18 mouse cellular contexts compared by ENCODE assay signal in the genomic region with DNA sequence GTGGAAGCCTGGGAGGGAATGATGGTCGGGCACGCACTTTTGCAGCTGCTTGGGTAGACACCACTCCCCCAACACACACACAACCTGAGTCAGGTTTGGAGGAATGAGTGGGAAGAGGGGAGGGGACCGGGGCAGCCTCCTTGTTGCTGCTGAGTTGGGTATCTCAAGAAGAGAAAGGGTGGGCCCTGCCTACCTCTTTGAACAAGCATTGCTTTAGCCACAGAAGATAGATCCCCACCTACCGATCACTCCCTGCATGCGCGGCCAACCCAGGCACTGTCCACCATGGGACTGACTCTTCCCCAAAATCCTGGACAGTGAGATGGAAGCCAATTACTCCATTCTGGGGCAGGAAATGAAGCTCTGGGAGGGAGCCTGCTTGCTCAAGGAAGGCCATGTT.
A peak's percentile ranks its signal among the peaks of the same experiment; 100 is the strongest.
DNase-seq lines count a peak whose midpoint lies in the region; ATAC-seq and TF ChIP-seq lines count a peak whose summit lies in the region.
"Had no signal": no experiment of that assay in that cellular context is flagged by ENCODE, and none has a peak within 500 bp of the region (broad histone marks: within the 10 kb centered on the region; RNA-seq: fewer than 3 reads in every experiment).

No protein-coding gene starts in this region.

- no peak for TF ChIP-seq POLR2A in cerebellum, adult 2 months (IDR thresholded peaks at IDR 0.05; ENCODE audit: borderline replicate concordance, insufficient read depth, low read length)

- no peak overlapping the region for H3K4me3 ChIP-seq in cerebellum, adult 2 months (replicated peaks; ENCODE audit: insufficient read depth, low read depth, low read length)
- no peak overlapping the region for H3K4me3 ChIP-seq in hindbrain, postnatal 0 days (ENCODE audit: low read length)
- no peak overlapping the region for H3K4me3 ChIP-seq in hindbrain, embryonic 11.5 days (ENCODE audit: low read depth, low read length)
- H3K4me3 ChIP-seq in midbrain, embryonic 10.5 days = no peak overlapping the region
- no peak overlapping the region for H3K4me3 ChIP-seq in midbrain, embryonic 11.5 days (ENCODE audit: low read depth, low read length)

- peak; percentile 19; the same call in 1 of the 2 replicates for TF ChIP-seq CTCF in cerebellum, adult 2 months (IDR thresholded peaks at IDR 0.05; ENCODE audit: borderline replicate concordance, insufficient read depth, low read depth, low read length)
- TF ChIP-seq CTCF in hindbrain, postnatal 0 days (IDR thresholded peaks at IDR 0.05; ENCODE audit: low read depth) = no peak

- H3K36me3 ChIP-seq in hindbrain, postnatal 0 days (ENCODE audit: insufficient read depth, low read length) = no peaks in the 10 kb centered on the region
- H3K36me3 ChIP-seq in hindbrain, embryonic 11.5 days (ENCODE audit: control insufficient read depth, insufficient read depth, low read length) = no peaks in the 10 kb centered on the region
- H3K36me3 ChIP-seq in midbrain, embryonic 10.5 days = no peaks in the 10 kb centered on the region
- H3K36me3 ChIP-seq in midbrain, embryonic 11.5 days (ENCODE audit: control insufficient read depth, insufficient read depth, low read length) = no peaks in the 10 kb centered on the region
- H3K36me3 ChIP-seq: G1E had no signal

- H3K27me3 ChIP-seq in cerebellum, adult 2 months (ENCODE audit: control insufficient read depth, insufficient read depth, low read length) = no peaks in the 10 kb centered on the region
- no peaks in the 10 kb centered on the region for H3K27me3 ChIP-seq in hindbrain, postnatal 0 days (ENCODE audit: insufficient read depth, low read length)
- H3K27me3 ChIP-seq in hindbrain, embryonic 11.5 days (ENCODE audit: control insufficient read depth, insufficient read depth, low read length) = 0 out of 2 replicates have a peak, but pooled peaks cover 2% of the 10 kb centered on the region
- H3K27me3 ChIP-seq in midbrain, embryonic 10.5 days (ENCODE audit: low read depth, poor library complexity, severe bottlenecking) = peaks cover 35% of the 10 kb centered on the region
- no peaks in the 10 kb centered on the region for H3K27me3 ChIP-seq in midbrain, embryonic 11.5 days (ENCODE audit: control insufficient read depth, insufficient read depth, low read length)

- peak overlapping the region; percentile 94 for H3K27ac ChIP-seq in cerebellum, adult 2 months (ENCODE audit: insufficient read depth, low read length)
- peak overlapping the region; percentile 4; the same call in 1 of the 2 replicates for H3K27ac ChIP-seq in hindbrain, postnatal 0 days
- no peak overlapping the region for H3K27ac ChIP-seq in hindbrain, embryonic 11.5 days (ENCODE audit: low read depth, low read length)
- H3K27ac ChIP-seq in midbrain, embryonic 10.5 days (replicated peaks) = peak overlapping the region; percentile 24
- H3K27ac ChIP-seq in midbrain, embryonic 11.5 days (ENCODE audit: low read depth, low read length) = no peak overlapping the region

- peak; percentile 66 for DNase-seq in cerebellum, adult 11 months
- DNase-seq in cerebellum, adult 2 months = no peak
- DNase-seq in cerebellum, adult 8-10 months = no peak
- DNase-seq in hindbrain, postnatal 0 days (ENCODE audit: low spot score) = no peak
- DNase-seq in hindbrain, embryonic 11.5 days (ENCODE audit: low spot score) = no peak
- DNase-seq in midbrain, embryonic 10.5 days (ENCODE audit: low spot score) = no peak
- DNase-seq in midbrain, embryonic 11.5 days (ENCODE audit: low spot score, missing footprints) = no peak
- DNase-seq: adrenal gland, adult 2 months; adrenal gland, adult 8-10 months; adrenal gland, postnatal 10 days; adrenal gland, postnatal 14 days; adrenal gland, postnatal 36 days; B cell, adult 2 months had no signal

- ATAC-seq in cerebellum, adult (ENCODE audit: insufficient number of reproducible peaks, low FRiP score, low TSS enrichment) = no peak
- no peak for ATAC-seq in hindbrain, postnatal 0 days
- ATAC-seq in hindbrain, embryonic 11.5 days (ENCODE audit: low FRiP score) = no peak
- no peak for ATAC-seq in midbrain, embryonic 11.5 days (ENCODE audit: low FRiP score)
- ATAC-seq: activated CD4-positive, CD25-positive, alpha-beta regulatory T cell, adult 4 months; CD4-positive, CD25-positive, alpha-beta regulatory T cell, adult 4 months; Patski had no signal

- H3K4me2 ChIP-seq in hindbrain, postnatal 0 days (ENCODE audit: low read depth, low read length) = no peak overlapping the region
- no peak overlapping the region for H3K4me2 ChIP-seq in hindbrain, embryonic 11.5 days (replicated peaks; ENCODE audit: low read depth, low read length)
- no peak overlapping the region for H3K4me2 ChIP-seq in midbrain, embryonic 11.5 days

- H3K9me3 ChIP-seq in hindbrain, postnatal 0 days (ENCODE audit: low read length) = no peaks in the 10 kb centered on the region
- H3K9me3 ChIP-seq in hindbrain, embryonic 11.5 days (ENCODE audit: control insufficient read depth, low read length) = no peaks in the 10 kb centered on the region
- no peaks in the 10 kb centered on the region for H3K9me3 ChIP-seq in midbrain, embryonic 10.5 days (replicated peaks)
- H3K9me3 ChIP-seq in midbrain, embryonic 11.5 days (ENCODE audit: control insufficient read depth, low read length) = no peaks in the 10 kb centered on the region

- peaks cover 61% of the 10 kb centered on the region for H3K4me1 ChIP-seq in cerebellum, adult 2 months (ENCODE audit: control insufficient read depth, insufficient read depth, low read length)
- H3K4me1 ChIP-seq in hindbrain, postnatal 0 days (ENCODE audit: insufficient read depth, low read length) = peaks cover 5% of the 10 kb centered on the region; the same call in 1 of the 2 replicates
- peaks cover 10% of the 10 kb centered on the region for H3K4me1 ChIP-seq in hindbrain, embryonic 11.5 days (replicated peaks; ENCODE audit: control insufficient read depth, insufficient read depth, low read length)
- H3K4me1 ChIP-seq in midbrain, embryonic 10.5 days = peaks cover 42% of the 10 kb centered on the region
- H3K4me1 ChIP-seq in midbrain, embryonic 11.5 days (ENCODE audit: control insufficient read depth, insufficient read depth, low read length) = peaks cover 24% of the 10 kb centered on the region

- 18% methylated on average over 6 of the region's 6 CpGs for WGBS in cerebellum, adult 2 months
- 87% methylated on average over 6 of the region's 6 CpGs for WGBS in hindbrain, postnatal 0 days
- WGBS in hindbrain, embryonic 11.5 days = 94% methylated on average over 6 of the region's 6 CpGs
- 88% methylated on average over 6 of the region's 6 CpGs for WGBS in midbrain, embryonic 10.5 days
- WGBS in midbrain, embryonic 11.5 days = 98% methylated on average over 6 of the region's 6 CpGs

- no peak overlapping the region for H3K9ac ChIP-seq in hindbrain, postnatal 0 days (replicated peaks; ENCODE audit: low read length)
- H3K9ac ChIP-seq in hindbrain, embryonic 11.5 days (ENCODE audit: low read depth, low read length) = no peak overlapping the region
- H3K9ac ChIP-seq in midbrain, embryonic 11.5 days (ENCODE audit: low read length) = no peak overlapping the region

Comparison
In these comparisons a context has a peak if more than half of its experiments do, and no peak if none do; other contexts are left out.
1. H3K27ac ChIP-seq: peak in cerebellum, adult 2 months (single experiment), hindbrain, postnatal 0 days (single experiment) and midbrain, embryonic 10.5 days (single experiment); none in hindbrain, embryonic 11.5 days (single experiment) and midbrain, embryonic 11.5 days (single experiment).